Mouse (Mus musculus) layer of hippocampus, postnatal 10 days (tissue): ENCODE measurements around the gene Naga. TPM values are rescaled to one million over a fixed set of nuclear protein-coding genes. Genes with fewer than 3 reads are reported as not detected.

Experiments
- DNase-seq, 2 experiments: peaks; one replicate each; pipeline ENCODE4 v3.0.0; 2021; ENCODE audit warnings: low spot score in 2 of 2
- total RNA-seq, 2 experiments: library from RNA; stranded (reverse); gene quantifications; 2 replicates each; pipeline ENCODE4 v1.2.3; 2021

Naga gene
- total RNA-seq, 2 experiments from 2014 or later: 36.9 to 43.3 TPM

DNA sequence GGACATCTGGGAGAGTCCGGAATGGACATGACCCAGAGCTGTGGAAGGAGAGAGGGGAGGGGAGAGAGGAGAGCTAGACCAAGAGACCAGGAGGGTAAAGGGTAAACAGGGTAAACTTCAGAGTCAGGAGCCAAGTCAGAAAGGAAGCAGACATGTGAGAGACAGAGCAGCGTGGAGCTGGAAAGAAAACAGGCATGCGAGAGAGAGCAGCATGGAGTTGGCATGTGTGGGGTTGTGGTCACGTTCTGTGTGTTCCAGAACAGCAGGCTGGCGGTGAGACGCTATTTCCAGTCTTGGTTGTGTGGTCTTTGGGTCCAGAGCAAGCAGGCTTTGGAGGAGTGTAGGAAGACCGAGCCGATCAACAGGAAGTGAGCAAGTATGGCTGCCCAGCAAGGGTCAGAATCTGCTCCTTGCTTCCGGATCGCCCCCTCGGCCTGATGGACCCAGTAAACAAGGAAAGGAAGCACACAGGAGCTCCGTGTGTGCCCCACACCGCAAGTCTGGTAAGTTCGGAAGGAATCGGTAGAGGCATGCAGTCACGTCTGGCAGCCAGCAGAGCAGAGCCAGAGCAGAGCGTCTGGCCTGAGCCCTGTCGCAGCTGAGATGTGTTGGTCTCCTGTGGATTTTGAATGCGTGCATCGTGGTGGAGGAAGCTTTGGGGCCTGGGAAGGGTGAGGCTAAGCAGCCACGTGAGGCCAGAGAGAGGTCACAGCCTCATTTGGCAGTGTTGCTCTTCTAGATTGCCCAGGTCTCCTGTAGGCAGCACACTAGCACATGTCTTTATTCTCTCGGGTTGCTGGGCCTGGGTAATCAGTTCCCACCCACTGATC, 19.9 kb upstream of the Naga start:
- DNase-seq: no peak

DNA sequence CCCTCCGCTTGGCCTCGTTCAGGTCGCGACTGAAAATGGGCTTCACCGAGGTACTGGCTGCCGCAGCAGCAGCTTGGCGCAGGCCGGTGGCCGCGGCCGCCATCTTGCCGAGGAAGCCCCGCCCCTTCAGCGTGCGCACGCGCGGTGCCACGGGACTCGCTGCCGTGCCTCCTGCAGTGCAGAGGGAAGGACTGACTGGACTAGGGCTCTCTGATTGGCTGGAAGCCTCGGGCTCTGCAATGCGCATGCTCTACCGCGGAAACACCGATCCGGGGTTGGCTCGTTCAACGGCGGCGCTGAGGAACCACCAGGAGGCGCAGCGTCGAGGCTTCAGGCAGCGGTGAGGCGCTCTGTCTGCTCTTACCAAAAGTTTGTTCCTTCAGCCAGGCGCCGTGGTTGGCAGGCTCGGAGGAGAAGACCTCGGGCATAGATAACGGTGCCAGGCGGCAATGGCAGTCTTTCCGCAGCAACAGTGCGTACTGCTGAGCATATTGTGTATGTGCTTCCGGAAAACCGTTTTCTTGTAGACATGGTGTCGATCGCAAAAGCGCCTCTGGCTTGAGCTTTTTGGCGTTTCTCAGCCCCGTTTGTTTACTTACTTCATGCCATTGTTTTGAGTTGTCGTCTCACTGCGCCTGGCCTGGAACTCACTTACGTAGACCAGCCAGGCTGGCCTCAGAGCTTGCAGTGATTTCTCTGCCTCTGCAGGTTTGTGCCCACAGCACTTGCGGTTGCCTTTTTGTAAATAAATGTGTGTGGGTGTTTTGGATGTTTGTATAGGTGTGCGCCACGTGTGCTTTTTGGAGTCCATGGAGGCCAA, 15.6 kb upstream of the Naga start, which contains the start of gene Ndufa6:
Gene Ndufa6, minus strand, starts transcription at position 197 of the 820 bp plus-strand sequence.
- DNase-seq: peak; percentile 97 to 98

DNA sequence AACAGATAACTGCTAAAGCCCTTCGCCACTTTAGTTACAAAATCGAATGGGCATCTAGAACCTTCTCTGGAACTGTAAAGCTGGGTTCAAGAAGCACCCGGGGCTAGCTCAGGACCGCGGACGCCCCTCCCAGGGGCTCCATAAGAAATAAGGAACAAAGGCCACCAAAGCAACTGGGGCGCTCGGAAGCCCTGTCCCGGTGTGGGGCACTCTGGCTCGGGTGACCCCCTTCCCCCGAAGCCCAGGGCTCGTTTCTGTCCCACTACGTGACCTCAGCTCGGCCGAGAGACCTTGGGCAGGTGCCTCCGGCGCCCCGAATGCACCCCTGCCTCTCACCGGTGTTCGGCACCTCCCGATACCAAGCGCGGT, 15.0 kb upstream of the Naga start:
- DNase-seq: no peak

DNA sequence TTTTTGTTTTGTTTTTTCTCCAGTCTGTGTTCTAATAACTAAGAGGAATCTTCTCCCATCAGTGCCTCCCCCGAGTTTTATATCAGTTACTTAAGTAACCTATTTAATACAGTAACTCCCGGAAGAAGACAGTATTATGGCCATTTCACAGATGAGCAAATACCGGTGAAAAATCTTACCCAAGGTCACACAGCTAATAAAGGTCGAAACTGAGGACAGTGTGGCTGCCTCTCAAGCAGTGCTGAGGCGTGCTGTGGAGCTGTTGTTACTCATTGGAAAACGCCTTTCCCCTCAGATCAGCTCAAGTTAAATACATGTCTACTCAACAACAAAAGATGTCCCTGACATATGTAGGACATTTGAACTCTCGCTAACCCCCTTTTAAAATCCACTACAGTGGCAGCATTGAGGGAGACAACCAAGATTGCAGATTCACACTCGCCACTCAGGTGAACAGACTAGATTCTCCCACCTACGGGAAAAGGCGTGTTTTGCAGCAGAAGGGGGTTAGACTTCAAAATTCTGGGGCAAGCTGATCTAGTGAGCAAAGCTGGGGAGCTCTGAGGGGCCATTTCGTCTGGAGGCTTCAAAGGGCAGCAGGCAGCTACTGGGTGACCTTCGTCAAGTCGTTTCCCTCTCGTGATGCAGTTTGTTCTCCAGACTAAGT, 14.5 kb upstream of the Naga start:
- DNase-seq: no peak

GRCm38 (mm10) chr15:82351480-82351879, 12.8 kb upstream of the Naga start:
- no peak for DNase-seq

DNA sequence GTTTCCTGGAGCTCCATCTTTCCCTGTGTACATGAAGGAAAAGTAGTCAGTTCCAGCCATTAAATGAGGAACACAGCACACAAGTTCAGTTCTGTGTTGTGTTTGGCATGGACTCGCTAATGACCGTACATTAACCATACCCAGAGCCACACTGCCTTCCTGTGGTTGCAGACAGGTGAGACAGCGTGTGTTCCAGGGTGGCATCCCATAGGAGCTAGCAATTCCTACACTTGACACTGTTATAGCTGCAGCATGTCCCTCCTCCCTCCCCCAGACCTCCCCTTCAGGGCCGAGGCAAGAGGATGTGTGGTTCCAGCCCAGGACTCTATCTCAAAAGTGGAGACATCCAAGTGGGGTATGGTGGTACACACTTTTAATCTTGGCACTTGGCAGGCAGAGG, 11.6 kb upstream of the Naga start:
- DNase-seq: no peak

GRCm38 (mm10) chr15:82348999-82349341, 10.2 kb upstream of the Naga start:
- no peak for DNase-seq

GRCm38 (mm10) chr15:82348258-82348998, 9.7 kb upstream of the Naga start:
- DNase-seq: no peak

GRCm38 (mm10) chr15:82347852-82348251, 9.1 kb upstream of the Naga start:
- no peak for DNase-seq

- DNase-seq: no peak
Observed at GRCm38 (mm10) chr15:82347303-82347676, 8.6 kb upstream of the Naga start.

- DNase-seq: no peak
Observed at GRCm38 (mm10) chr15:82346580-82347302, 8.0 kb upstream of the Naga start.

- peak; percentile 97 to 98 for DNase-seq
Observed at GRCm38 (mm10) chr15:82345820-82346470, 7.2 kb upstream of the Naga start.

GRCm38 (mm10) chr15:82344971-82345370, 6.2 kb upstream of the Naga start:
- DNase-seq: no peak

DNA sequence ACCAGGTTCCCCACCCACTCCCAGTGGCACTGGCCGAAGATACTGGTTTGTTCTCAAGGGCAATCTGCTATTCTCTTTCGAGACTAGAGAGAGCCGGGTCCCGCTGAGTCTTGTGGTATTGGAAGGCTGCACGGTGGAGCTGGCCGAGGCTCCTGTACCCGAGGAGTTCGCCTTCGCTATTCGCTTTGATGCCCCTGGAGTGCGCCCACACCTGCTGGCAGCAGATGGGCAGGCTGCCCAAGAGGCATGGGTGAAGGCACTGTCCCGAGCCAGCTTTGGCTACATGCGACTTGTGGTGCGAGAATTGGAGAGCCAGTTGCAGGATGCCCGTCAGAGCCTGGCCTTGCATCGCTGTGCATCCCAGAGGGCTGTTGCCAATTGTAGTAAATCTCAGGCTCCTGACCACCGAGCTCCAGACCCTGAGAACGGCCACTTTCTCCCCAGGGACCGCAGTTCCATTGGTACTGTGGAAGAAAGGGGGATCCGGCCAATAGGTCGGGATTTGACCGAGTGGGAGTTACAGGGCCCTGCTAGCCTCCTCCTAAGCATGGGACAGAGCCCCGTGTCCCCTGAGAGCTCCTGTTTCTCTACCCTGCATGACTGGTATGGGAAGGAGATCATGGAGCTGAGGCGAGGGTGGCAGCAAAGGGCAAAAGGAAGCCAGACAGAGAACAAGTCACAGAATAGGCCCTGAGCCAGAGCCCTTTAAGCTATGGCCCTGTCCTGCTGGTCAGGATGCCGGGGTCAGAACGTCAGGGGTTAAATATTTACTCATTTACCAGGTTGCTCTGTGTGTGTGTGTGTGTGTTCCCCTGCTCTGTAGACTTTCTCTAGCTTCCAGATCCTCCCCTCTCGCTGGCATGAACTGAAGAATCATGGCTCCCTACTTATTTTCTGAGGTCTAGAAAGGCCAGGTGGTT, 4.9 kb upstream of the Naga start:
- no peak for DNase-seq

DNA sequence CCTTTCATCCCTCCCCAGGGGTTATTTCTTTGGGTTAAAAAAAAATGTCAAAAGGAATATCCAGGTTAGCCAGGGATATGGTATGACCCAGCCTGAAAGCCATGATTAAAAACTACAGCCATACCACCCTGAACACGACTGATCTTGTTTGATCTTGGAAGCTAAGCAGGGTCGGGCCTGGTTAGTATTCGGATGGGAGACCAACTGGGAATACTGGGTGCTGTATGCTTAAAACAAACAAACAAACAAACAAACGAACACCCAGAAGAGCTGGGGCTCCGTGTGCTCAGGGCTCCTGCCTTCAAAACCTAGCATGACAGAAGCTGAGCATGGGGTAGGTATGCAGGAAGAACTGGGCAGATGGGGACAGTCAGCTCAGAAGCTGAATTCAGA, 3.8 kb upstream of the Naga start:
- DNase-seq: no peak

DNA sequence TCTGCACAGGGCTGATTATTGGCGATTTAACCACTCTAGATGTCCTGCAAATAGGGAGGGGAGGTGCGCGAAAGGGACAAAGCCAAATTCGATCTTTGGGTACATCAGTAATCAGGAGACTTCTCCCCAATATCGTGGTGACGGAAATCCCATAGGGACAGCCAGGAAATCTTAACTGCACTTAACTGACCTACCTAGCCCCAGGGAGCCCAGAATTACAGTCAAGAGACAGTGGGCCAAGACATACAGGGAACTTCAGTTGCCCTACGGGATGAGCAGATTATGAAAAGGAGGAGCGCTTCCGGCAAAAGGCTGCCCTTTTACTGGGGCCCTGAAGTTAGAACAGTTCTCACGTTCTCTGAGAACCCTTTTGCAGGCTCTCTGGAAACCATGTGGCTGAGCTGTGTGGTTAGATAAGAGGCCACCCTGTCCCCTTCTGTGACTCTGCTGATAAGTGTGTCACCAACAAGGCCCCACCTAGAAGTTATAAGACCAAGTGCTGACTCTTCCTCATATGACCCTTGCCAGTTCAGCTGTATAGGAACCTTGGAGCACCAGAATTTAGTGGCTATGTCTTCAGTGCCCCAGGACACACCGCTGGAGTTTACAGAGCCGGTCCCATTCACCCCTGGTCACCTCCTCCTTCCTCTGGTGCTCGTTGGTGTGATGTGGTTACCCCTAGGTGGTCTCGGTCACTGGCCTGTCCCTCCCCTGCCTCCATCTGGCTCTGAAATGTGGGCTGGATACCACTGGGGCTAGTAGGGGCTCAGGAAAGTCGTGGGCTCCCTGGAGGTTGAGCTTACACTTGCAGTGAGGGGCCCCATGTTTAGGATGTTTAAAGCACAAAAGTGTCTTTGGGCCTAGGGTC, 3.2 kb upstream of the Naga start:
- DNase-seq: no peak

GRCm38 (mm10) chr15:82341036-82341501, 2.3 kb upstream of the Naga start:
- DNase-seq: no peak
